Mouse (Mus musculus) frontal cortex, postnatal 25 days (tissue): ENCODE data around the gene Cadps.

Experiments used
- DNase-seq, 2 experiments: peaks; one replicate each; pipeline ENCODE4 v3.0.0; 2022; ENCODE audit warnings: low spot score in 2 of 2

Gene Cadps

GRCm38 (mm10) chr14:12822491-12823219, at the start of gene Cadps:
Cadps (minus strand) TSS chr14:12823079.
- DNase-seq: peak; percentile 60 to 64

GRCm38 (mm10) chr14:12869605-12870004, 46.7 kb upstream of the Cadps start:
- no peak for DNase-seq

- DNase-seq: no peak
Measured at GRCm38 (mm10) chr14:12865258-12865657, 42.4 kb upstream of the Cadps start.

GRCm38 (mm10) chr14:12843860-12844259, 21.0 kb upstream of the Cadps start:
- DNase-seq: no peak

- DNase-seq: no peak
Measured at GRCm38 (mm10) chr14:12839471-12839870, 16.6 kb upstream of the Cadps start.

GRCm38 (mm10) chr14:12838949-12839348, 16.1 kb upstream of the Cadps start:
- DNase-seq: no peak

GRCm38 (mm10) chr14:12838323-12838722, 15.4 kb upstream of the Cadps start:
- DNase-seq: no peak

GRCm38 (mm10) chr14:12837902-12838301, 15.0 kb upstream of the Cadps start:
- no peak for DNase-seq

GRCm38 (mm10) chr14:12823781-12824180, 902 bp upstream of the Cadps start:
- no peak for DNase-seq

- peak; percentile 56 for DNase-seq
Measured at GRCm38 (mm10) chr14:12821831-12822490, 918 bp downstream of the Cadps start.

GRCm38 (mm10) chr14:12821156-12821813, 1.6 kb downstream of the Cadps start:
- peak in 1 of 2 experiments; percentile 11 for DNase-seq

GRCm38 (mm10) chr14:12820149-12820548, 2.7 kb downstream of the Cadps start:
- DNase-seq: no peak

GRCm38 (mm10) chr14:12818442-12818841, 4.4 kb downstream of the Cadps start:
- DNase-seq: no peak

- no peak for DNase-seq
Measured at GRCm38 (mm10) chr14:12812072-12812471, 10.8 kb downstream of the Cadps start.

GRCm38 (mm10) chr14:12802995-12803394, 19.9 kb downstream of the Cadps start:
- no peak for DNase-seq

- no peak for DNase-seq
Measured at GRCm38 (mm10) chr14:12801100-12801499, 21.8 kb downstream of the Cadps start.

- no peak for DNase-seq
Measured at GRCm38 (mm10) chr14:12798926-12799325, 24.0 kb downstream of the Cadps start.

GRCm38 (mm10) chr14:12784296-12784695, 38.6 kb downstream of the Cadps start:
- DNase-seq: no peak

- no peak for DNase-seq
Measured at GRCm38 (mm10) chr14:12780016-12780415, 42.9 kb downstream of the Cadps start.

- DNase-seq: peak in 1 of 2 experiments; percentile 19
Measured at GRCm38 (mm10) chr14:12777990-12778389, 44.9 kb downstream of the Cadps start.

- DNase-seq: no peak
Measured at GRCm38 (mm10) chr14:12768870-12769269, 54.0 kb downstream of the Cadps start.

- DNase-seq: no peak
Measured at GRCm38 (mm10) chr14:12753237-12753636, 69.6 kb downstream of the Cadps start.

GRCm38 (mm10) chr14:12751821-12752220, 71.1 kb downstream of the Cadps start:
- no peak for DNase-seq
